Mouse (Mus musculus) kidney, postnatal 36 days (tissue): ENCODE measurements around the gene Rnf216.

Experiments used
- DNase-seq, 2 experiments: peaks; one replicate each; pipeline ENCODE4 v3.0.0; 2021 to 2022; ENCODE audit warnings: mixed read lengths in 2 of 2

Rnf216 gene

DNA sequence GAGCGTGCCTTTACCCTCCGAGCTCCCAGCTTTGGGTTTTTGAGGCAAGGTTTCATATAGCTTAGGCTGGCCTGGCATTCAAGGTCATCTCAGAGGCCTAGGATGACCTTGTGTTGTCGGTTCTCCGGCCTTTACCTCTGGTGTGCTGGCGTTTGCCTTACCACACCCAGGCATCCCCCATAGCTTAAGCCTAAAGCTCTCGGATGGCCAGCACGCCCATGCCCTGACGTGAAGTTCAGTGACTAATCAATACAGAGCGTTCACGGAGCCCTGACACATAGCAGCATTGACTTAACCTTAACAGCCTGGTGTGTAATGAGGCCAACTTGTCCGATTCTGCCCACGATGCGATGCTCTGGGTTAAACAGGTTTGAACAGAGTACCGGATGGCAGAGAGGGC is 154.3 kb downstream of the Rnf216 start:
- DNase-seq, result no peak

DNA sequence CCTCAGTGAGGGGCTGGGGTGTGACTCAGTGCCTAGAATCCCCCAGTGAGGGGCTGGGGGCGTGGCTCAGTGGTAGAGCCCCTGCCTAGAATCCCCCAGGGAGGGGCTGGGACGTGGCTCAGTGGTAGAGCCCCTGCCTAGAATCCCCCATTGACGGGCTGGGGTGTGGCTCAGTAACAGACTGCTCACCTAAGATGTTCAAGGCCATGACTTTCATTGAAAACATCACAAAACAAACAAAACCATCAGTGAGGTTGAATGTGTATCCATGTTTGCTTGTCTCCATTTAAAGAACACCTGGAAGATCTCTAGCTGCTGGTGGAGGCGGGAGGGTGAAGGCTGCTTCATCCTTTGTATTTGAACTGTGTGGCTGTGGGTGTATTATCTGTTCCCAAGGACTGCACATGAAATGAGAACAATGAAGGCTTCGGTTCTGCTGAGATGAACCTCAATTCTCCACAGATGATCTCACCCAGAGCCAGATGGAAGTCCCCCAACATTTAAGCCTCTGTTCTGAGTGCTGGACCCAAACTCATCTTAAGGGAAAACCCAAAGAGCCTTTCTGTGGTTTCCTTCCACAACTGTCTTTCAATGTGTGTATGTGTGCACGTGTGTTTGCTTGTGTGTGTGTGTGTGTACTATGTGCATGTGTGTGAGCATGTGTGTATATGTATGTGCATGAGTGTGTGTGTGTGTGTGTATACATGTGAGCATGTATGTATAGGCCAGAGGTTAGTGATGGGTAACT is 155.7 kb downstream of the Rnf216 start:
- DNase-seq, result no peak

DNA sequence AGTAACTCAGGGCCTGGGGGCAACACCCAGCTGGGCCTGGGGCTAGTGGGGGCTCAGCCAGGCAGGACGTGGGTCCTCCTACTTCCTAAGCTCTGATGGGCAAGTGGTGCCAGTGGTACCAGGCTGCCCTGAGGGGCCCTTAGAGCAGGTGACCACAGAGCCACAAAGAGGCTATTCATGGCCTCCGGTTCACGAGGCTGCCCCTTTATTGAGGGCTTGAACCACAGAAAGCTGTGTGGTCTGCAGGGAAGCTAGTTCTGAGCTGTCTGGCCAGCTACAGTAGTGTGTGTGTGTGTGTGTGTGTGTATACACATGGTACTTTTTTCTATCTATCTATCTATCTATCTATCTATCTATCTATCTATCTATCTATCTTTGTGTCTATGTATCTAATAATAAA is 159.2 kb downstream of the Rnf216 start:
- no peak for DNase-seq

DNA sequence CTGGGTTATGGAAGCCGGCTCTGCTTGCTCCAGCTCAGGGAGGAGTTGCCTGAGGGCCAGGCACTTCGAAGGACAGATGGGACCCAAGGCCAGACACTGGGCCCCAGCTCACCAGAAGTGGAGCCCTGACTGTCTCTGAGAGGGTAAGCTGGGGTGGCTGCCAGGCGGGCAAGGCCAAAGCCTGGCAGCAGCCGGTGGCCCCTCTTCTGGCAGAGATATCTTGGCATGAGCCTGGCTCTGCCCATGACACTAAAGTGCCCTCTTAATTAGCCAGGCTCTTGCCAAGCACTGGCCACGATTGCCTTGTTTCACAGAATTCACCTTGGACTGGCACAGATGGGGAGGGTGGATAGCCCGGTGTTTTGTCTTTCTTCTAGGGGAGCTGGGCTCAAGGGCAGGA is 162.4 kb downstream of the Rnf216 start:
- DNase-seq, result no peak

DNA sequence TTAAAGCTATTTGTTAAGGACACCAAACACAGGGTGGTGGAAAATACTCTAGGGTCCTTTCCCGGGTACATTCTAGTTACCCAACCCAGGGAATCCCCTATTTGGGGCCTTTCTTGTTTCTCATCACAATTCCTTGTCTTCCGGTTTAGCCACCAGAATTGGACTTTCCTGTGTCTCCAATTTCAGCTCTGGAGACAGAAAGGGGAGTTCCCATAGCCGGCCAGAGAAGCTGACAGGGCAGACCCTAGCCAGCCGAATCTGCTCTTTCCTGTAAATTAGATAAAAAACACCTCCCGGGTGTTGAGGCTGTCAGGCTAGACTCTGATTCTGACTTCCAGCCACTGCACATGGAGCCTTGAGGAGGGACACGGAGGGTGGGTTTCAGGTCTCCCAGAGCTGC is 163.2 kb downstream of the Rnf216 start:
- DNase-seq, result no peak

DNA sequence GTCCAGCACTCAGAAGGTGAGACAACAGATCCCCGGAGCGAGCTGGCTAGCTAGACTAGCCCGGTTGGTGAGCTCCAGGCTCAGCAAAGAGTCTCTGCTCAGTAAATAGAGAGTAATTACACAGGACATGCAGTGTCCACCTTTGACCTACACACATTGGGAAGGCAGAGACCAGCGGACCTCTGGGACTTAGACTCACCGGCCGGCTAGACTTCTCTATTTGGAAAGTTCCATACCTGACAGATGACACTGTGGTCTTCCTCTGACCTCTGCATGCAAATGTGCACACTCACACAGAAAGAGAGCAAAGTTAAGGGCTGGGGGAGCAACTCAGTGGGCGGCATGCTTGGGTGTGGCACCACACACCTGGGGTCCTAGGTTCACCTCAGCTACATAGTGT is 165.3 kb downstream of the Rnf216 start:
- DNase-seq, result no peak

DNA sequence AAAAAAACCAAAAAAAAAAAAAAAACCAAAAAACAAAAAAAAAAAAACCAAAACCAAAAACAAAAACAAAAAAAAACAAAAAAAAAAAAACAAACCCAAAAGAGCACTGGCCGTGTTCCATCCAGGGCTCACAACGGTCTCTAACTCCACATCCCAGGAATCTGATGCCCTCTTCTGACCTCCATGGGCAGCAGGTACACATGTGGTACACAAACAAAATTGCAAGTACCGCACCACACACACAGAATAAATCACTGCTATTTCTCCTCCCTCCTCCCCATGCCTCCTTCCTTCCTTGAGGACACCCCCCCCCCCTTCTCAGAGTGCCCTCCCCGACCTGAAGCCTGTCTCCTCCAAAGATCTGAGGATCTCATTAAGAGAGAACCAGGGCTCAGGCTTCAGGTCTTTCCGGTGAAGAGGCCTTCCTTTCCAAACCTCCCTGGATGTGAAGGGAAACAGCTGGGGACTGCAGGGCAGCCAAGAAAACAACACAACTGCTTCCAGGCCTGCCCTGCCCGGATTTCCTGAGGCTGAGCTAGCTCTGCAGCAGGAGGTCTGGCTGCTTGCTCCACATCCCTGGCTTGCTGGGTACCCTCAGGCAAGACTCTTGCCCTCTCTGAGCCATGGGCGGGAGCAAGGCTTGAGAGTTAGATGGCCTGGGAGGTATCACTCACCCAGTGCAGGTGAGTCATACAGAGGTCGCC is 167.7 kb downstream of the Rnf216 start:
- DNase-seq, result peak; percentile 70 to 79
